Mouse (Mus musculus) midbrain, embryonic 13.5 days (tissue): ENCODE measurements at regions not wholly inside any gene's neighbourhood (a gene's known extent, or its start where the extent isn't known, plus 50 kb on each side); places are given as distances from the start of the nearest gene placed in this dataset.
"Not testable (repeated sequence)": the region's sequence is repeated elsewhere in the genome, so short reads cannot be mapped to it uniquely, and the experiment has no call there.

Experiments
- ATAC-seq: fragments of 200-750 bp; cut with Nextera tagmentation; 2 replicates; pipeline ENCODE4 v1.8.0; 2017; ENCODE audit warnings: mild to moderate bottlenecking, moderate TSS enrichment, moderate library complexity
- H3K27ac ChIP-seq: fragments of 300-500 bp; sonication (generic); 2 replicates; pipeline ENCODE4 v1.5.1; 2015; ENCODE audit warnings: inconsistent platforms, mild to moderate bottlenecking, moderate library complexity
- H3K27me3 ChIP-seq: fragments of 300-500 bp; sonication (generic); 2 replicates; pipeline ENCODE4 v1.6.1; 2015; ENCODE audit warnings: mild to moderate bottlenecking, inconsistent platforms
- H3K36me3 ChIP-seq: fragments of 300-500 bp; sonication (generic); 2 replicates; pipeline ENCODE4 v1.6.1; 2015; ENCODE audit warnings: mild to moderate bottlenecking, inconsistent platforms
- H3K4me1 ChIP-seq: fragments of 300-500 bp; sonication (generic); replicated peaks from 2 replicates; pipeline ENCODE4 v1.6.1; 2015; ENCODE audit warnings: inconsistent platforms
- H3K4me2 ChIP-seq: fragments of 300-500 bp; sonication (generic); replicated peaks from 2 replicates; pipeline ENCODE4 v1.6.1; 2015; ENCODE audit warnings: moderate library complexity, mild to moderate bottlenecking, inconsistent platforms
- H3K4me3 ChIP-seq: fragments of 300-500 bp; sonication (generic); replicated peaks from 2 replicates; pipeline ENCODE4 v1.5.1; 2015; ENCODE audit warnings: mild to moderate bottlenecking, inconsistent platforms
- H3K9ac ChIP-seq: fragments of 300-500 bp; sonication (generic); replicated peaks from 2 replicates; pipeline ENCODE4 v1.6.1; 2015; ENCODE audit warnings: mild to moderate bottlenecking, inconsistent platforms
- H3K9me3 ChIP-seq: fragments of 300-500 bp; sonication (generic); 2 replicates; pipeline ENCODE4 v1.6.1; 2016; ENCODE audit warnings: mild to moderate bottlenecking, inconsistent platforms
- WGBS: fragments of 180-500 bp; shearing (Covaris S2); methylation state at CpG from one replicate; pipeline ENCODE4 v1.1.7; 2015; 5-methylcytosine and 5-hydroxymethylcytosine counted together

DNA sequence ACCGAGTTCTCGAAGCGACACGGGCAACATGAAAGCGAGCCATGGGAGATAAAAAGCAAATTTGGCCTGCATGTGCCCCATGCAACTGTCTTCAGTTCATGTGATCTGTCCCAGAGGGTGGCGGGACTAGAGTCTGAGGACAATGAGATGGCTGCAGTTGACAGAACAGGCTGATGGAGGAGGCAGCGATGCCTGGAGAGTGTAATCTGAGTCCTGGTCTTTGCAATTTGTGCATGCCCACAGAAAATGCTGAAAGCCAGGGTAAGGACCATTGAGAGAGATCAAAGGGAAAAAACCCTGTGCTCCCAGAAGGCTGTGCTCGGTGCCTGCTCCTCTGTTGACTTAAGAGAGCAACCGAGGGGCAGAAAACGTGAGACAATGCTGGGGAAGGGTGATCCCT lies 624.8 kb upstream of the BB014433 start:
- 0 out of 2 replicates have a peak, but pooled peaks cover 5% of the 10 kb centered on the region for H3K4me1 ChIP-seq
- no peak overlapping the region for H3K4me2 ChIP-seq
- H3K9me3 ChIP-seq = no peaks in the 10 kb centered on the region
- H3K9ac ChIP-seq = no peak overlapping the region
- no peaks in the 10 kb centered on the region for H3K27me3 ChIP-seq
- no peaks in the 10 kb centered on the region for H3K36me3 ChIP-seq
- WGBS = 38% methylated on average over 10 of the region's 10 CpGs
- no peak overlapping the region for H3K27ac ChIP-seq
- no peak overlapping the region for H3K4me3 ChIP-seq
- peak; percentile 67 for ATAC-seq

DNA sequence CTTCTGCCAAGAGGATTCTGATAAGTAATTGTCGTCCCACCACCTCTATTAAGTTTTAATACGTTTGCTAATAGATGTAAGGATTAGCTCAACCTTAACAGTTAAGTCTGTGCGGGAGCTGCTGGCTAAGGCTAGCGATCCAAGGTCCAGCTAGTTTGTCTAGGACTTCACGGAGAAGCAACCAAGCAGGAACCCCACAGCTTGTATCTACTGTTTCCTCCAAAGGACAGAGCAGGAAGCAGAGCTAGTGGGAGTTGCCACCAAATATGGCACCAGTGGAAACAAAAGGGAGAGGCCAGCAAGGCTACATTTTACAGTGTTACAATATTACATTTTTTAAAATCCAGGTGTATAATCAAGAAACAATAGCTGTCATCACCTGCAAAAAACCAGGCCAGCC lies 624.4 kb upstream of the BB014433 start:
- 72% methylated on average over 5 of the region's 5 CpGs for WGBS
- Histone ChIP-seq H3K27me3 (no peaks in the 10 kb centered on the region), H3K4me1 (0 out of 2 replicates have a peak, but pooled peaks cover 5% of the 10 kb centered on the region), H3K4me3 (no peak overlapping the region), H3K9me3 (no peaks in the 10 kb centered on the region), H3K27ac (no peak overlapping the region), H3K36me3 (no peaks in the 10 kb centered on the region), H3K9ac (no peak overlapping the region), H3K4me2 (no peak overlapping the region)
- no peak for ATAC-seq

DNA sequence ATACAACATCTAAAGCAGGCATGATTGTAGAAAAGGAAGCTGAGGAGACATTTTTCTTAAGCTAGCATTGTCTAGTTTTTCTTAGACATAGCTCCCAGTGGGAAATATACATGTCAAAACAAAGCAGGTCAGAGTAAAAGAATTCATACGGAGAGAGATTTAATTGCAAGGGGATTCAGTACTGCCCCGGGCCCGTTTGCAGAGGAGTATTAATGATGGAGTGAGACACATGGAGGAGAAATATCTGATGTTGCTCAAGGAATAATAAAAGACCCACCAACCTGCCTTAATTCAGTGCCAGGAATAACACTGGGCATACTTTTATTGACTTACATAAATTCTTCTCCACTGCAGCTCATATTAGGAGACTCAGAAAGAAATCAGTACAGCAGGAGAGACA lies 623.6 kb upstream of the BB014433 start:
- no peak overlapping the region for H3K4me2 ChIP-seq
- H3K36me3 ChIP-seq = no peaks in the 10 kb centered on the region
- WGBS = 73% methylated on average over 3 of the region's 3 CpGs
- ATAC-seq = no peak
- H3K27ac ChIP-seq = no peak overlapping the region
- no peaks in the 10 kb centered on the region for H3K27me3 ChIP-seq
- no peak overlapping the region for H3K9ac ChIP-seq
- no peaks in the 10 kb centered on the region for H3K9me3 ChIP-seq
- 0 out of 2 replicates have a peak, but pooled peaks cover 5% of the 10 kb centered on the region for H3K4me1 ChIP-seq
- no peak overlapping the region for H3K4me3 ChIP-seq

DNA sequence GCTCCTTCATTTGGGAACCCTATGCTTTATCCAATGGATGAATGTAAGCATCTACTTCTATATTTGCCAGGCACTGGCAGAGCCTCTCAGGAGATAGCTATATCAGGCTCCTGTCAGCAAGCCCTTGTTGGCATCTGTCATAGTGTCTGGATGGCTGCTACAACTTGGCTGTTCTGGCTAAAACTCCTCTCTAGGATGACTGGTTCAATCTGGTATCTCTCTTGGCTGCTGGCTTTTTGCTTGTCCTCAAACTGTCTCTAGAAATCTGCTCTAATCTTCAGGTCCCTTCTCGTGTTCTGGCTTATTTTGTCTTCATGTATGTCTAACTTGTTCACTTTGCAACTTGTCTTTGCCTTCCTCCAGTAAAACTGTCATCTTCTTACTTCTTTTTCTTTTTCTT lies 614.7 kb upstream of the BB014433 start:
- H3K4me3 ChIP-seq = no peak overlapping the region
- H3K27me3 ChIP-seq = no peaks in the 10 kb centered on the region
- no peak overlapping the region for H3K27ac ChIP-seq
- ATAC-seq = no peak
- no peak overlapping the region for H3K4me2 ChIP-seq
- H3K36me3 ChIP-seq = no peaks in the 10 kb centered on the region
- H3K9ac ChIP-seq = no peak overlapping the region
- no peaks in the 10 kb centered on the region for H3K9me3 ChIP-seq
- 85% methylated on average over 1 of the region's 1 CpGs for WGBS
- no peaks in the 10 kb centered on the region for H3K4me1 ChIP-seq

DNA sequence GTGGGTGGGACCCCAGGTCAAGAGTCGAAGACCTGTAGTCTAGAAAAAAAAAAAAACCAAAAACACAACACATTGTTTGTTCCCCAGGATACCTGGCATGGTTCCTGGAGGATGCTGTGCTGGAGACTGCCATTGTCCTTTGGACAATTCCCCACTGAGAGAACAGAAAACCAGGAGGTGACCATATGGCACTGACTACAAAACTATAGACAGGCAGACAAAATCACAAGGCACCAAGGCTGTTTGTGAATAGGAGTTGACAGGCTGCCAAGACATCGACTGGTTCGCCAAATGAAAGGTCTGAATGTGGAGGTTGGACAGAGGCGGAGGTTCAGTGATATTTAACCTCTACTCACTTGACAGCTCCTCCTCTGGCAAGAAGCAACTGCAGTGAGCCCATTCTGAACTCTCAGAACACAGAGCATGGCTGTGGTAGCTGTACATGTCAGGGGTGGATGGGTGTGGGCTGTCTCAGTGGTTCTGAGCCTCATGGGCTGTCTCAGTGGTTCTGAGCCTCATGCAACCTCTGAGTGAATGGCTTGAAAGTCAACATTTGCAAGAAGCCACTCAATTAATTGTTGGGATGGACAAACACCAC lies 589.0 kb upstream of the BB014433 start:
- ATAC-seq = no peak

DNA sequence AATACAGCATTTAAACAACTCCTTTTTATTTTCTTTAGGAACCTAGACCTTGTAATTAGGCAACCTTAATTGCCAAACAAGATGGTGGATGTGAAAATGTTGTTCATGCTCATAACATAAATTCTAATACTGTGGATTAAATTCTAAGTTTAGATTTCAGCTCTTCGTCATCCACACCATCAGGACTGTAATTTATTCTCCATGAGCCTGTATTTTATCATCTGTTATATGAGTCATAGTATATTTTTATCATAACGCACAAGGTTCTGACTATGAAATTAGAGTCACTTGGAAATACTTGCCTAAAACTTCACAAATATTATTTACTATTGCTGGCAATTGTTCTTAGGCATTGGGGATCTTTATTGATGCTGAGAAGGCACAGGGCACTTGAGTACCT lies 582.7 kb upstream of the BB014433 start:
- Histone ChIP-seq H3K9me3 (no peaks in the 10 kb centered on the region), H3K4me1 (no peaks in the 10 kb centered on the region), H3K36me3 (no peaks in the 10 kb centered on the region), H3K4me3 (no peak overlapping the region), H3K27ac (no peak overlapping the region), H3K4me2 (no peak overlapping the region), H3K27me3 (no peaks in the 10 kb centered on the region), H3K9ac (no peak overlapping the region)
- WGBS = 92% methylated on average over 2 of the region's 2 CpGs
- no peak for ATAC-seq

More for the DNA sequence above, 589.0 kb upstream of the BB014433 start:
- 91% methylated on average over 4 of the region's 4 CpGs for WGBS
- no peaks in the 10 kb centered on the region for H3K9me3 ChIP-seq
- H3K4me1 ChIP-seq = no peaks in the 10 kb centered on the region
- H3K27me3 ChIP-seq = no peaks in the 10 kb centered on the region
- H3K27ac ChIP-seq = no peak overlapping the region
- H3K4me2 ChIP-seq = no peak overlapping the region
- no peak overlapping the region for H3K4me3 ChIP-seq
- H3K9ac ChIP-seq = no peak overlapping the region
- no peaks in the 10 kb centered on the region for H3K36me3 ChIP-seq

DNA sequence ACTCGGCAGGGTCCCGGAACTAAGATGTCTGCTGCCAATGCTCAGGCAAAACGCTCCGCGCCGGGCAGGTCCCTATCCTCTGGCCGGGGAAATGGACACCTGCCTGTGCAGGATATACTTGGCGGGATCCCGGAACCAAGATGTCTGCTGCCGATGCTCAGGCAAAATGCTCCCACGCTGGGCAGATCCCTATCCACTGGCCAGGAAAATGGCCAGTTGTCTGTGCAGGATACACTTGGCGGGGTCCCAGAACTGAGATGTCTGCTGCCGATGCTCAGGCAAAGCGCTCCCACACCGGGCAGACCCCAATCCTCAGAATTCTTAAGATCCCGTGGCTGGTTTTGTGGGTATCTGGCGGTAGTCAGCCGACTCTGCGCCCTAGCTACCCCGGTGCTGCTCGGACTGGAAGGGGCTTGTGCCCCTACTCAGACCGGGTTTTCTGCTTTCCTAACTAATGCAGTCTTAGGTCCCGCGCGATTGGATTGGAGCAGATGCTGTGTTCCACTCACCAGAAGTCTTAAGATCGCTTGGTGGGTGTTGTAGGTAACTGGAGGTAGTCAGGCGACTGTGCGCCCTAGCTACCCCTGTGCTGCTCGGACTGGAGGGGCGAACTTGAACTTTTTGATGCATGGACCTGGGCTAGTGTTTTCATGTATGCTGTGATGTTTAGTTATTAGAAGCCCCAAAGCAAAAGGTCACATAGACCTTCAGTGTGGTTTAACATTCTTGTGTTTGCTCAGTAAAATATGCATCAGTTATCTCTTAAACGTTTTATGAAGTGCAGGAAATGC lies 577.9 kb upstream of the BB014433 start:
- not testable (repeated sequence) for H3K4me3 ChIP-seq, H3K4me1 ChIP-seq, ATAC-seq, H3K4me2 ChIP-seq, H3K27ac ChIP-seq, H3K36me3 ChIP-seq, H3K9me3 ChIP-seq, H3K9ac ChIP-seq, H3K27me3 ChIP-seq
- WGBS = 92% methylated on average over 31 of the region's 31 CpGs

DNA sequence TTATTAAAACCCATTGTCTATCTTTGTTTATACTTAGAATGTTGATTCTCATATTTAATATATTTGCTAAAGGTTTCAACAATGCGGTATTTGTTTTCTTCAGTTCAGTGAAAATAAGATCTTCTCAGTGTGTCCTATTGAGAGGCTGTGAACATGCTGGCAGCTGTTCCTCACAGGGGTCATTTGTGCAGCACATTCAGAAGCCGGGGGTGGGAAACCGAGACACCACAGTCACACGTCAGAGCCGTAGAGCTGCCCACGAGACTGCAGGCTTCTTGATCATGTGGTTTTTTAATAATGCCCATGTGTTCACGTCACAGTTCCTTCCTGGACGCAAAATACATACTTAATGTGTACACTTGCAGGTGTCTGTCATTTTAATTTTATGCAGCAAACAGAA lies 564.3 kb upstream of the BB014433 start:
- ATAC-seq = no peak
- Histone ChIP-seq H3K27me3 (no peaks in the 10 kb centered on the region), H3K9me3 (no peaks in the 10 kb centered on the region), H3K9ac (no peak overlapping the region), H3K27ac (no peak overlapping the region), H3K36me3 (no peaks in the 10 kb centered on the region), H3K4me2 (no peak overlapping the region), H3K4me3 (no peak overlapping the region), H3K4me1 (peaks cover 23% of the 10 kb centered on the region)
- 41% methylated on average over 8 of the region's 8 CpGs for WGBS

DNA sequence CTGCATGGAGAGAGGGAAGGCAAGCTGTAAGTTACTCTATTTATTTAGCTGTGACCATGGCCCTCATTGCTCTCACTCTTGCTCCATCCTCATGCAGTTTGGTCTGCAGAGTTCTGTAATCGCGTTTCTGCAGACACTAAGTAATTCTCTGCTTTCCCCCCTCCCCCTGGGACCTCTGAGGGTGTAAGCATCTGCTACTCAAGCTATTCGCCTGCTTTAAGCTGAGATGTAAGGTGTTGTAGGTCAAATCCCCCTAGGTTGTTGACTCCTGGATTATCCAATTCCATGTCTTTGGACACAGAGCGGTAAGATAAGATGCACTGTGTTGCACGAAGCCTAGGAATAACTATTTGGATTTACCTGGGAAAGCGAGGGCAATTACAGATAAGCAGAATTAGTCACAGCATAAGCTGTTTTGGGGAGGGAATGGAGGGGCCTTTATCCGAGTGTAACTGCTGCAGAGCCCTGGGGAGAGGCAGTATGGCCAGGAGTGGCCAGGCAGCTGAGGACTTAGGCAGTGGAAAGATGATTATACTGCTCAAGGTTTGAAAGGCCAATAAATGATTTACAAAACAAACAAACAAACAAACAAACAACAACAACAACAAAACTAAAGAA lies 561.8 kb upstream of the BB014433 start:
- Histone ChIP-seq H3K9me3 (no peaks in the 10 kb centered on the region), H3K27me3 (no peaks in the 10 kb centered on the region), H3K4me3 (no peak overlapping the region), H3K4me2 (no peak overlapping the region), H3K9ac (no peak overlapping the region), H3K27ac (no peak overlapping the region), H3K36me3 (no peaks in the 10 kb centered on the region), H3K4me1 (peaks cover 23% of the 10 kb centered on the region)
- ATAC-seq = peak; percentile 64
- WGBS = 30% methylated on average over 7 of the region's 7 CpGs

DNA sequence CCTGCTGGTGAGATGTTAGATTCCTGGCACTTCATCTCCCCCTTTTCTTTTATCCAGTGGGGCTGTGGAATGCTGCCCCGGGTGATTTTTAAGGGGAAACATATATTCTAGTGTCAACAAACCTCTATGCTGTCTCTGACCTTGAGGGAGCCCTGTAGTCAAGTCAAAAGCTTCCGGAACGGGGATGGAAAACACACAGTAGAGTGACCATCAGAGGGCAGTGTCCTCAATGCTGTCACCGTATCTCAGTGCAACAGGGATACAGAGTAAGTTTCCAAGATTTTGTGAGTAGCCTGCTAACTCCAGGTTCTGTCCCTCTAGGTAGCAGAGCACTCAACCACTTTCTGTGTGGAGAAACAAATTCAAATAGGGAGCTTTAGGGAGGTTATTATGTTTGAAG lies 555.7 kb upstream of the BB014433 start:
- no peak overlapping the region for H3K4me3 ChIP-seq
- no peak overlapping the region for H3K27ac ChIP-seq
- ATAC-seq = no peak
- no peaks in the 10 kb centered on the region for H3K36me3 ChIP-seq
- no peak overlapping the region for H3K9ac ChIP-seq
- H3K4me2 ChIP-seq = no peak overlapping the region
- no peaks in the 10 kb centered on the region for H3K27me3 ChIP-seq
- H3K9me3 ChIP-seq = no peaks in the 10 kb centered on the region
- 85% methylated on average over 4 of the region's 4 CpGs for WGBS
- H3K4me1 ChIP-seq = 0 out of 2 replicates have a peak, but pooled peaks cover under 1% of the 10 kb centered on the region

DNA sequence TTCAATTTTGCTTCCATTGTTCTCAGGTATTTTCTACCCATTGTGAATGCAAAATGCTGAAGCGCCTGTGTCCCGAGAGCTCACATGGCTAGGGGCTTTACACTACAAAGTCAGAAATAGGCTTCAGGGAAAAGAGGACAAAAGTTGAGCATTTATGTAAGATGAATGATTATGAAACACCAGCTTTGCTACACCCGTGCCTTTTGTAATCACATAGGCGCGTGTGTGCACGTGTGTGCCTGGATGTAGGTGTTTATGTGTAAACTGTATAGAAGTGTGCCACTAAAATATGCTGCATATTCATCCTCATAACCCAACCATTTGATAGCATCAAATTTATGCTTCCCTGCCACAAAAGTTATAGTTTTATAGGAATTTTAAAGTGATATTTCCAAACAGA lies 547.2 kb upstream of the BB014433 start:
- 63% methylated on average over 6 of the region's 6 CpGs for WGBS
- no peak for ATAC-seq
- Histone ChIP-seq H3K27ac (no peak overlapping the region), H3K4me2 (no peak overlapping the region), H3K4me3 (no peak overlapping the region), H3K9me3 (no peaks in the 10 kb centered on the region), H3K4me1 (peaks cover 5% of the 10 kb centered on the region), H3K27me3 (no peaks in the 10 kb centered on the region), H3K9ac (no peak overlapping the region), H3K36me3 (no peaks in the 10 kb centered on the region)

DNA sequence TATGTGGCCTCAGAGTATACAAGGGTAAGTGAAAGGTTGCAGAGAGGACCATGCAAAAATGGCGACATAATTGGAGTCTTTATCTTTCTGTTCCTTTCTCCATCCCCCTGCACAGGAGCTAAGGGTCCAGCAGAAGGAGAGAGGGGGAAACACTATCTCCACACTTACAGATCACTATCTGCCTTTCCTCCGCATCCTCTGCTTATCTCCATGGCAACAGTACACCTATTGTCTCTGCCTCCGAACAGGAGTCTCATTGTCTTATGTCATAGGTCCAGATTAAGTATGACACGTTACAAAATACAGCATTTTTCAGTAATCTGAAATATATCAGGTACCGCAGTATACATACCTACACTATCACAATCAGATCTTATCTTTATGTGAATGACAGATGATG lies 537.9 kb upstream of the BB014433 start:
- no peaks in the 10 kb centered on the region for H3K36me3 ChIP-seq
- peak; percentile 70 for ATAC-seq
- H3K27me3 ChIP-seq = no peaks in the 10 kb centered on the region
- no peaks in the 10 kb centered on the region; the same call in 1 of the 2 replicates for H3K9me3 ChIP-seq
- no peak overlapping the region for H3K9ac ChIP-seq
- no peak overlapping the region for H3K4me2 ChIP-seq
- WGBS = 40% methylated on average over 5 of the region's 5 CpGs
- H3K27ac ChIP-seq = no peak overlapping the region
- H3K4me3 ChIP-seq = no peak overlapping the region
- peaks cover 5% of the 10 kb centered on the region for H3K4me1 ChIP-seq
